Mouse (Mus musculus) forebrain, embryonic 11.5 days (tissue): ENCODE results near the gene Ear14. TPM values are rescaled to one million over a fixed set of nuclear protein-coding genes. Genes with fewer than 3 reads are reported as not detected.
"Not testable (repeated sequence)": the region's sequence is repeated elsewhere in the genome, so short reads cannot be mapped to it uniquely, and the experiment has no call there.

Experiments used
- ATAC-seq: fragments of 200-750 bp; cut with Nextera tagmentation; replicated peaks from 2 replicates; pipeline ENCODE4 v1.8.0; 2017; ENCODE audit warnings: moderate TSS enrichment; ENCODE audit not compliant: low FRiP score
- DNase-seq: peaks from one replicate; pipeline ENCODE4 v3.0.0-alpha.2; 2017; ENCODE audit warnings: low spot score
- H3K27ac ChIP-seq: fragments of 300-500 bp; sonication (generic); 2 replicates; pipeline ENCODE4 v1.5.1; 2014; ENCODE audit warnings: low read depth, low read length
- H3K27me3 ChIP-seq: fragments of 300-500 bp; sonication (generic); 2 replicates; pipeline ENCODE4 v1.6.1; 2014; ENCODE audit warnings: mild to moderate bottlenecking, low read length, mixed read lengths; ENCODE audit not compliant: control insufficient read depth, insufficient read depth
- H3K36me3 ChIP-seq: fragments of 300-500 bp; sonication (generic); 2 replicates; pipeline ENCODE4 v1.6.1; 2014; ENCODE audit warnings: mild to moderate bottlenecking, low read length, moderate library complexity, mixed read lengths; ENCODE audit not compliant: control insufficient read depth, insufficient read depth
- H3K4me1 ChIP-seq: fragments of 300-500 bp; sonication (generic); replicated peaks from 2 replicates; pipeline ENCODE4 v1.6.1; 2014; ENCODE audit warnings: low read length, mixed read lengths; ENCODE audit not compliant: control insufficient read depth, insufficient read depth
- H3K4me2 ChIP-seq: fragments of 300-500 bp; sonication (generic); 2 replicates; pipeline ENCODE4 v1.6.1; 2014; ENCODE audit warnings: low read depth, mild to moderate bottlenecking, low read length, moderate library complexity, mixed read lengths; ENCODE audit not compliant: severe bottlenecking
- H3K4me3 ChIP-seq: fragments of 300-500 bp; sonication (generic); 2 replicates; pipeline ENCODE4 v1.5.1; 2014; ENCODE audit warnings: low read depth, low read length
- H3K9ac ChIP-seq: fragments of 300-500 bp; sonication (generic); 2 replicates; pipeline ENCODE4 v1.6.1; 2014; ENCODE audit warnings: low read length
- H3K9me3 ChIP-seq: fragments of 300-500 bp; sonication (generic); 2 replicates; pipeline ENCODE4 v1.6.1; 2016; ENCODE audit warnings: low read length, mixed read lengths; ENCODE audit not compliant: control insufficient read depth
- WGBS: fragments of 180-500 bp; shearing (Covaris S2); extraction: QIAGEN DNeasy Blood & Tissue Kit; methylation state at CpG from one replicate; pipeline ENCODE4 v1.1.7; 2014; 5-methylcytosine and 5-hydroxymethylcytosine counted together
- polyA plus RNA-seq: library from polyadenylated mRNA; unstranded; fragments of >200 nt; fragmentation: Nextera tagmentation; extraction: Ambion mirVana; gene quantifications from 2 replicates; pipeline ENCODE4 v1.2.1, GENCODE M21; 2014

Gene Ear14
- polyA plus RNA-seq, 1 experiment from 2014 or later = not detected

GRCm38 (mm10) chr14:51172947-51173346 lies 30.2 kb upstream of the Ear14 start:
- not testable (repeated sequence) for H3K27ac ChIP-seq, H3K9me3 ChIP-seq, DNase-seq, H3K4me3 ChIP-seq, H3K4me1 ChIP-seq, H3K4me2 ChIP-seq, H3K27me3 ChIP-seq, H3K36me3 ChIP-seq, ATAC-seq, H3K9ac ChIP-seq
- WGBS = 41% methylated on average over 4 of the region's 4 CpGs

DNA sequence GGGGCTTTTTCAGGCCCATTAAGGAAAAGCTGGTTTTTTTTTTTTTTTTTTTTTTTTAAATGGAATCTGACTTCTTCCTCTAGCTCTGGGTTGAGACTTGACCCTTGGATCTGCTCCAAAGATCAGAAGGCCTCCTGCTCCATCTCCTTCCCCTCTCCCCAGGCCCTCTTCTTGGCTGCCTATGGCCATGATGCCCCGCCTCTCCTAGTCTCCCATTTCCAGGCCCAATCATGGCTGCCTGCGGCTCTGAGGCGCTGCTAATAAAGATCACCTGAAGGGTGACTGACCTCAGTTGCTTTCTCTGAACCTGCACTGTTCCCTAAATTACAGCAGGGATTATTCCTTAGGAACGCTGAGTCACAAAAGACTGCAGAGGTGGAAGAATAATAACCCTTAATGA lies 29.3 kb upstream of the Ear14 start:
- Histone ChIP-seq H3K4me3 (no peak overlapping the region), H3K4me2 (no peak overlapping the region), H3K4me1 (no peaks in the 10 kb centered on the region), H3K9me3 (no peaks in the 10 kb centered on the region), H3K9ac (no peak overlapping the region), H3K27me3 (no peaks in the 10 kb centered on the region), H3K27ac (no peak overlapping the region), H3K36me3 (no peaks in the 10 kb centered on the region)
- 57% methylated on average over 4 of the region's 4 CpGs for WGBS
- no peak for ATAC-seq
- DNase-seq = no peak

GRCm38 (mm10) chr14:51181051-51181450 lies 22.1 kb upstream of the Ear14 start:
- H3K27me3 ChIP-seq, H3K4me1 ChIP-seq, H3K36me3 ChIP-seq, ATAC-seq, H3K4me3 ChIP-seq, H3K9ac ChIP-seq, H3K4me2 ChIP-seq, DNase-seq, H3K9me3 ChIP-seq, H3K27ac ChIP-seq: not testable (repeated sequence)
- 87% methylated on average over 2 of the region's 2 CpGs for WGBS

- ATAC-seq (no peak), DNase-seq (no peak)
- Histone ChIP-seq H3K9me3 (no peaks in the 10 kb centered on the region), H3K4me2 (no peak overlapping the region), H3K9ac (no peak overlapping the region), H3K27ac (no peak overlapping the region), H3K36me3 (no peaks in the 10 kb centered on the region), H3K4me1 (no peaks in the 10 kb centered on the region), H3K27me3 (no peaks in the 10 kb centered on the region), H3K4me3 (no peak overlapping the region)
- 91% methylated on average over 4 of the region's 4 CpGs for whole genome bisulfite sequencing
These were observed 7.5 kb upstream of the Ear14 start for GRCm38 (mm10) chr14:51195681-51196080.

DNA sequence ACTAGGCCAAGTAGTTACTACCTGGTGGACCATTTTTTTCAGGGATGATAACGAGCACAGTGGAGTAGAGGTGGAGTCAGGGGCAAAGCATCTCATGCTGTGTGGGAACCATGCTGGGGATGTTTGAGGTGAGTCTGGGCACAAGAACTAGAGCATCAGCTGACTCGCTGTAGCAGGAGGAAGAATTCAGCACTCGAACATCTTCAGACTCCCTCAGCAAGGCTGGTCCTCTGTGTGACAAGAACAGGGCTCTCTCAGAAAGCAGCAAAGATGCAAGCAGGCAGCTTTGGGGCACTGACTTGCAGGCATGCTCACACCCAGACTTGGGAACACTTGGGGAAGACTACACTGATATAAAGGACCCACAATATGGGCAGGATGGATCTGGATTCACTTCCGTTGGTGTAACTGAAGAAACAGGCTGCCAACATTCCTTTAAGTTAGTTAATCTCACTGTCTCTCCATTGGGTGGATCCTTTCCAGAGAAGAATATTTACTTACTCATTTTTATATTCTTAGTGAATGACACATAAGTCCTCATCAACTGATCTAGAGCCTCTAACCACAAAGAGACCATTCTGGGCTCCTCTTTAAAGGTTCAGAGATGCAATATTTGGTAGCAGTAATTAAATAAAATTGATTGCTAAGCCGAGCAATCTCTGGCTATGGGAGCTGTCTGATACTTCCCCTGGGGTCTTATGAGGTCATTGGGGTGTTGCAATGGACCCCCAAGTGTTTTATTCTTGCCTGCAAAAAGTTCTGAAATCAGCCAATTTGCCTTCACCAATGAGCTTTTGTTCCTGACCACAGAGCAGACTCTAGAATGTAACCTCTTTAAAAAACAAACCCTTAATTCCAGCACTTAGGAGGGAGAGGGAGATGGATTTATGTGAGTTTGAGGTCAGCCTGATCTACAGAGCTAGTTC lies 3.8 kb upstream of the Ear14 start, which contains the start of gene Ang2:
Ang2 (minus strand) TSS at position 51 of the 926 bp plus-strand sequence.
- Histone ChIP-seq H3K4me3 (no peak within 1 kb of the TSS), H3K9ac (no peak within 1 kb of the TSS), H3K9me3 (no peaks in the 10 kb centered on the region), H3K36me3 (no peaks in the 10 kb centered on the region), H3K27me3 (no peaks in the 10 kb centered on the region), H3K4me1 (no peaks in the 10 kb centered on the region), H3K4me2 (no peak within 1 kb of the TSS), H3K27ac (no peak within 1 kb of the TSS)
- ATAC-seq (no peak), DNase-seq (no peak)
- WGBS = 78% methylated on average over 5 of the region's 5 CpGs

DNA sequence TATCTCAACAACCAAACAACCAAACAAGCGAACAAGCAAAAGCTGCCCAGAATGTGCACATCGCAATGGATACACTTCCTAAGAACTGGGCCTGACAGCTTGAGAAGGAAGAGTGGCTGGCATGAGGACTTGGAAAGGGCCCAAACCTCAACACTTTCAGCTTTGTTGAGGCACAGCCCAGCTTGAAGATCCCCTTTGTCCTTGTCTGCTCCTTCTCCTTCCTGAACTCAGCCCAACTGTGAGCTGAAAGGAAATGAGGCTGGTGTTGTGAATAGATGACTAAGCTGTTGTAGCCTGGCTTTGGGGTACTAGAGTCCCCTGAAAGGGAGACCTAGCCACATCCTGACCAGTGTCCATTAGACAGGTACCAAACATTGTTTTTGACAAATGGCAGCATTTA lies 3.1 kb upstream of the Ear14 start:
- H3K4me1 ChIP-seq = no peaks in the 10 kb centered on the region
- WGBS = 98% methylated on average over 2 of the region's 2 CpGs
- H3K9ac ChIP-seq = no peak overlapping the region
- no peaks in the 10 kb centered on the region for H3K9me3 ChIP-seq
- ATAC-seq (no peak), DNase-seq (no peak)
- H3K4me2 ChIP-seq = no peak overlapping the region
- no peak overlapping the region for H3K27ac ChIP-seq
- no peaks in the 10 kb centered on the region for H3K36me3 ChIP-seq
- no peaks in the 10 kb centered on the region for H3K27me3 ChIP-seq
- no peak overlapping the region for H3K4me3 ChIP-seq

- no peak overlapping the region for H3K4me2 ChIP-seq
- H3K27me3 ChIP-seq = no peaks in the 10 kb centered on the region
- H3K27ac ChIP-seq = no peak overlapping the region
- H3K9me3 ChIP-seq = no peaks in the 10 kb centered on the region
- no peak overlapping the region for H3K9ac ChIP-seq
- H3K4me1 ChIP-seq = no peaks in the 10 kb centered on the region
- no peak for ATAC-seq
- H3K4me3 ChIP-seq = no peak overlapping the region
- WGBS = 86% methylated on average over 2 of the region's 2 CpGs
- H3K36me3 ChIP-seq = no peaks in the 10 kb centered on the region
- no peak for DNase-seq
These were observed 2.7 kb upstream of the Ear14 start for GRCm38 (mm10) chr14:51200466-51200865.

DNA sequence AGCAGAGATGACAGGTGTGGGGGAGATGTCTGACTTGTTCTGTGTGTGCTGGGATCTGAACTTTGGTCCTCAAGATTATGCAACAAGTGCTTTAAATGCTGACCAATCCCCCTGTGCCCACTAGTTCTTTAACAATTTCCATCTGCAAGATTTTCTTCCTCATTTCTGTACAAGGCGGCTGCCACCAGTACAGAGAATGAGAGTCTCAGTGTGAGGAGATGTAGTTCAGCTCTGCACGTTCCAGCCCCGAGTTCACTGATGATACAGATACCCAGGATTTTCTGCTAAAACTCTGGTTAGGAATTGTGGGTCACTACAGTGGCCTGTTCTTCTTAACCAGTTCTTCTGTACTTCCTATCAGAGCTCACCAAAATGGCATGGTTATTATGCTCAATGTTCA lies 16.9 kb downstream of the Ear14 start:
- not testable (repeated sequence) for H3K4me2 ChIP-seq, DNase-seq, H3K27me3 ChIP-seq, H3K9ac ChIP-seq, H3K27ac ChIP-seq, H3K9me3 ChIP-seq, H3K36me3 ChIP-seq, H3K4me1 ChIP-seq, H3K4me3 ChIP-seq, ATAC-seq
- 91% methylated on average over 3 of the region's 3 CpGs for WGBS

- H3K27ac ChIP-seq, H3K4me2 ChIP-seq, H3K9ac ChIP-seq, ATAC-seq, H3K36me3 ChIP-seq, H3K27me3 ChIP-seq, DNase-seq, H3K4me1 ChIP-seq, H3K4me3 ChIP-seq, H3K9me3 ChIP-seq: not testable (repeated sequence)
- WGBS = 60% methylated on average over 4 of the region's 4 CpGs
These were observed 26.5 kb downstream of the Ear14 start for GRCm38 (mm10) chr14:51229657-51230056.
